Comparison of ENCODE assay signal across 8 mouse cellular contexts in the genomic region with DNA sequence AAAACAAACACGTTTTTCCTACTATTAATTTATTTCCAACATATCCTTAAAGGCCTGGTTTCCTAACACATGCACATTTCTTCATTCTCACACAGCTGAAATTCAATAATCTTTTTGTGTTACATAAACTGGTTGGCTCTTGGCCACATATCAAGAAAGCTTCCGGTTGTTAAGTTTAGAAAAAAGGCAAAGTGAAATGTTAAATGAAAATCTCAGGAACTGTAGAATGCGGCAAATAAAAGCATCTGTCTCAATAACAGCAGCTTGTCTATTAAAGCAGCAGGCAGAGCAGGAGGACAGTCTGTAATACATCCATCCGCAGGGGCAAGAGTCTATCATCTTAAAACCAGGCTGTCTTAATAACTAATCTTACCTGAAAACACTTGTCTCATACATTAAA. TPM values are rescaled to one million over a fixed set of nuclear protein-coding genes. Genes with fewer than 3 reads are reported as not detected.
A peak's percentile ranks its signal among the peaks of the same experiment; 100 is the strongest.
DNase-seq lines count a peak whose midpoint lies in the region; ATAC-seq and TF ChIP-seq lines count a peak whose summit lies in the region.

No protein-coding gene starts in this region.

- TF ChIP-seq CTCF in cerebellum, adult 2 months (IDR thresholded peaks at IDR 0.05; ENCODE audit: borderline replicate concordance, insufficient read depth, low read depth, low read length), result no peak
- TF ChIP-seq CTCF in spleen, adult 2 months (IDR thresholded peaks at IDR 0.05; ENCODE audit: extremely low read depth, insufficient read depth, insufficient read length, insufficient replicate concordance), result no peak
- no peak for TF ChIP-seq CTCF in stomach, postnatal 0 days (IDR thresholded peaks at IDR 0.05; ENCODE audit: low read depth)

- H3K4me3 ChIP-seq in cerebellum, adult 2 months (replicated peaks; ENCODE audit: insufficient read depth, low read depth, low read length), result peak overlapping the region; percentile 91
- H3K4me3 ChIP-seq in spleen, adult 2 months (ENCODE audit: extremely low read depth, insufficient read depth, insufficient read length), result peak overlapping the region; percentile 96
- H3K4me3 ChIP-seq in limb, embryonic 13.5 days, result peak overlapping the region; percentile 96
- H3K4me3 ChIP-seq in stomach, postnatal 0 days (ENCODE audit: low read depth, low read length), result peak overlapping the region; percentile 89

- no peak overlapping the region for H3K27ac ChIP-seq in cerebellum, adult 2 months (ENCODE audit: insufficient read depth, low read length)
- H3K27ac ChIP-seq in spleen, adult 2 months (ENCODE audit: insufficient read depth, low read length), result peak overlapping the region; percentile 43; the same call in 1 of the 2 replicates
- no peak overlapping the region for H3K27ac ChIP-seq in limb, embryonic 13.5 days
- H3K27ac ChIP-seq in stomach, postnatal 0 days (replicated peaks), result no peak overlapping the region

- peaks cover 23% of the 10 kb centered on the region for H3K36me3 ChIP-seq in spleen, adult 2 months (ENCODE audit: control insufficient read depth, insufficient read depth, low read length)
- H3K36me3 ChIP-seq in limb, embryonic 13.5 days, result peaks cover 27% of the 10 kb centered on the region
- H3K36me3 ChIP-seq in stomach, postnatal 0 days (ENCODE audit: control insufficient read depth, insufficient read depth, low read length), result no peaks in the 10 kb centered on the region

- H3K4me2 ChIP-seq in limb, embryonic 13.5 days (replicated peaks), result peak overlapping the region; percentile 73
- H3K4me2 ChIP-seq in stomach, postnatal 0 days (replicated peaks; ENCODE audit: low read depth), result peak overlapping the region; percentile 75

- no peak for ATAC-seq in limb, embryonic 13.5 days (ENCODE audit: low FRiP score, low read depth)
- ATAC-seq in stomach, postnatal 0 days (ENCODE audit: low FRiP score, low TSS enrichment), result no peak

- no peaks in the 10 kb centered on the region for H3K9me3 ChIP-seq in limb, embryonic 13.5 days
- H3K9me3 ChIP-seq in stomach, postnatal 0 days (ENCODE audit: control insufficient read depth, low read length), result no peaks in the 10 kb centered on the region

- H3K27me3 ChIP-seq in cerebellum, adult 2 months (ENCODE audit: control insufficient read depth, insufficient read depth, low read length), result no peaks in the 10 kb centered on the region
- H3K27me3 ChIP-seq in spleen, adult 2 months (ENCODE audit: control insufficient read depth, insufficient read depth, low read length), result no peaks in the 10 kb centered on the region
- no peaks in the 10 kb centered on the region for H3K27me3 ChIP-seq in limb, embryonic 13.5 days
- H3K27me3 ChIP-seq in stomach, postnatal 0 days (ENCODE audit: control insufficient read depth, insufficient read depth, low read length), result no peaks in the 10 kb centered on the region

- whole genome bisulfite sequencing in cerebellum, adult 2 months, result 35% methylated on average over 4 of the region's 4 CpGs
- 29% methylated on average over 4 of the region's 4 CpGs for WGBS in spleen, adult 2 months
- WGBS in limb, embryonic 13.5 days, result 50% methylated on average over 4 of the region's 4 CpGs
- WGBS in stomach, postnatal 0 days, result 26% methylated on average over 4 of the region's 4 CpGs

- TF ChIP-seq EP300 in stomach, postnatal 0 days (optimal IDR thresholded peaks at IDR 0.05), result no peak

- no peak for DNase-seq in cerebellum, adult 2 months
- no peak for DNase-seq in cerebellum, postnatal 4 days (ENCODE audit: low spot score in 2 of 2)
- DNase-seq in spleen, adult 2 months (ENCODE audit: low read depth in 1 of 2, low spot score in 2 of 2), result no peak
- no peak for DNase-seq in spleen, postnatal 36 days (ENCODE audit: low spot score in 2 of 2)
- no peak for DNase-seq in stomach, postnatal 0 days (ENCODE audit: low spot score)
- no peak for DNase-seq in adrenal gland, postnatal 4 days (ENCODE audit: low spot score in 2 of 2)
- DNase-seq in ovary, postnatal 10 days (ENCODE audit: low spot score), result no peak

- H3K9ac ChIP-seq in limb, embryonic 13.5 days, result peak overlapping the region; percentile 96
- H3K9ac ChIP-seq in stomach, postnatal 0 days (ENCODE audit: low read length), result no peak overlapping the region

- TF ChIP-seq POLR2A in cerebellum, adult 2 months (IDR thresholded peaks at IDR 0.05; ENCODE audit: borderline replicate concordance, insufficient read depth, low read length), result no peak
- TF ChIP-seq POLR2A in spleen, adult 2 months (IDR thresholded peaks at IDR 0.05; ENCODE audit: low read depth, low read length), result no peak

- no peaks in the 10 kb centered on the region; the same call in 1 of the 2 replicates for H3K4me1 ChIP-seq in cerebellum, adult 2 months (ENCODE audit: control insufficient read depth, insufficient read depth, low read length)
- peaks cover 7% of the 10 kb centered on the region; the same call in 1 of the 2 replicates for H3K4me1 ChIP-seq in spleen, adult 2 months (ENCODE audit: control insufficient read depth, insufficient read depth, insufficient read length)
- peaks cover 19% of the 10 kb centered on the region for H3K4me1 ChIP-seq in limb, embryonic 13.5 days
- no peaks in the 10 kb centered on the region for H3K4me1 ChIP-seq in stomach, postnatal 0 days (replicated peaks; ENCODE audit: control insufficient read depth, insufficient read depth)

RNA-seq across cellular contexts. Expression of gene Eif2a, which starts 1.4 kb away (rescaled TPM):
- polyA plus RNA-seq in cerebellum, adult 2 months (2012; rRNA removed), result 36.9 and 37.0 TPM in 2 replicates
- polyA plus RNA-seq in spleen, adult 2 months (2012; rRNA removed), result 3.3 and 3.4 TPM in 2 replicates
- polyA plus RNA-seq in limb, embryonic 13.5 days (2015; fragmentation: Nextera tagmentation; extraction: Ambion mirVana), result 54.9 and 58.1 TPM in 2 replicates
- 28.4 and 29.7 TPM in 2 replicates for polyA plus RNA-seq in stomach, postnatal 0 days (2015; fragmentation: Nextera tagmentation; extraction: Ambion mirVana)
- total RNA-seq in adrenal gland, postnatal 4 days (2021), result 10 to 100 TPM; 69.8 to 72.9 TPM

RNA-seq across cellular contexts. Expression of gene Serp1, which starts 1.4 kb away (rescaled TPM):
- 22.3 and 23.4 TPM in 2 replicates for polyA plus RNA-seq in cerebellum, adult 2 months (2012; rRNA removed)
- 57.9 and 90.7 TPM in 2 replicates for polyA plus RNA-seq in spleen, adult 2 months (2012; rRNA removed)
- polyA plus RNA-seq in limb, embryonic 13.5 days (2015; fragmentation: Nextera tagmentation; extraction: Ambion mirVana), result 175 and 178 TPM in 2 replicates
- polyA plus RNA-seq in stomach, postnatal 0 days (2015; fragmentation: Nextera tagmentation; extraction: Ambion mirVana), result 166 and 175 TPM in 2 replicates
- 10 to 100 TPM; 58.8 to 61.4 TPM for total RNA-seq in adrenal gland, postnatal 4 days (2021)

RNA-seq across cellular contexts. Expression of gene Selenot, which starts 52.2 kb away (rescaled TPM):
- polyA plus RNA-seq in cerebellum, adult 2 months (2012; rRNA removed), result 121 and 125 TPM in 2 replicates
- polyA plus RNA-seq in spleen, adult 2 months (2012; rRNA removed), result 22.0 and 22.7 TPM in 2 replicates
- polyA plus RNA-seq in limb, embryonic 13.5 days (2015; fragmentation: Nextera tagmentation; extraction: Ambion mirVana), result 14.1 and 14.9 TPM in 2 replicates
- 13.1 and 13.5 TPM in 2 replicates for polyA plus RNA-seq in stomach, postnatal 0 days (2015; fragmentation: Nextera tagmentation; extraction: Ambion mirVana)
- total RNA-seq in adrenal gland, postnatal 4 days (2021), result 100 to 1,000 TPM; 110 to 113 TPM
